Mouse (Mus musculus) cortical plate, adult 2 months (tissue): ENCODE measurements around the gene Plppr1.

Experiments
- CTCF ChIP-seq: fragments of 200-500 bp; IDR thresholded peaks from 2 replicates; pipeline ENCODE4 v1.5.1; 2011; ENCODE audit warnings: mild to moderate bottlenecking, control low read depth, low read length; ENCODE audit not compliant: insufficient read depth; ENCODE audit errors: extremely low read depth
- POLR2A ChIP-seq: fragments of 200-500 bp; IDR thresholded peaks from 2 replicates; pipeline ENCODE4 v1.6.1; 2011; ENCODE audit warnings: mild to moderate bottlenecking, low read length, control low read depth; ENCODE audit not compliant: insufficient read depth; ENCODE audit errors: extremely low read depth

DNA sequence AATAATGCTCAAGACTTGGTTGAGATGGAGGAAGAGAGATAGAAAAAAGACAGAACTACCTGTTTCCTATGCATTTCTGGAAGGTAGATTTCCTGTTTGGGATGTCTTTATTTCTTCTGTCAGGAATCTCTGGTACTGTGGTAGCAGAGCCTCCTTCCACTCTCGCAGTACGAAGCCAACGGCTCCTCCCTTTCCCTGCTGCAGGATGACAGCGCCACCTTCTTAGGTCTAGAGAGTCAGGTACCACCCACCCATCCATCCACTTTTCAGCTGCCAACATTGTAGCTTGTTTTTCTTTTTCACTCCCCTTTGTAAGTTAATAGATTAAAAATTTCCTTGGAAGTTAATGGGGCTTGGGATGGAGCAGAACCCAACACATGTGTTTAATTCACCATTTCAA is 48.8 kb downstream of the Plppr1 start:
- TF ChIP-seq CTCF (no peak), POLR2A (no peak)
